Mouse (Mus musculus) left cerebral cortex, adult 2 months (tissue): ENCODE results near the gene Pml. TPM values are rescaled to one million over a fixed set of nuclear protein-coding genes. Genes with fewer than 3 reads are reported as not detected.

Experiments used
- DNase-seq, 2 experiments: peaks; one replicate each; pipeline ENCODE4 v3.0.0; 2021 to 2022; ENCODE audit warnings: low spot score in 2 of 2, mixed read lengths in 1 of 2; ENCODE audit errors: extremely low spot score in 1 of 2
- H3K27ac ChIP-seq: fragments of 200-600 bp; 2 replicates; pipeline ENCODE4 v1.8.1; 2022
- H3K4me3 ChIP-seq: fragments of 200-600 bp; 2 replicates; pipeline ENCODE4 v1.8.1; 2022
- CTCF ChIP-seq: fragments of 200-600 bp; IDR thresholded peaks from 2 replicates; pipeline ENCODE4 v1.8.1; 2022; ENCODE audit warnings: antibody characterized with exemption, mild to moderate bottlenecking, moderate library complexity
- intact Hi-C: fragments of 180-260 bp; cut with DNase I; formaldehyde crosslinking; loops from one replicate; pipeline ENCODE4 v1.15.1; 2025
- microRNA-seq, 2 experiments: library from miRNA; unstranded; fragments of <30 nt; microRNA quantifications; one replicate each; pipeline ENCODE4 v1.2.0; 2021
- total RNA-seq, 2 experiments: library from RNA; stranded (reverse); gene quantifications; 2 replicates each; pipeline ENCODE4 v1.2.3; 2021

Gene Pml
- total RNA-seq, 2 experiments from 2014 or later: 14.1 to 19.3 TPM

- Histone ChIP-seq H3K4me3 (no peak overlapping the region), H3K27ac (no peak overlapping the region)
- intact Hi-C loops: no loop called here
- no peak for DNase-seq
- TF ChIP-seq CTCF: no peak
Measured at GRCm38 (mm10) chr9:58172863-58173262, 76.7 kb downstream of the Pml start.

GRCm38 (mm10) chr9:58169426-58169825 lies 80.2 kb downstream of the Pml start:
- no peak for DNase-seq
- intact Hi-C loops: no loop called here
- no peak overlapping the region for H3K27ac ChIP-seq
- H3K4me3 ChIP-seq: no peak overlapping the region
- TF ChIP-seq CTCF: no peak

GRCm38 (mm10) chr9:58168880-58169279 lies 80.7 kb downstream of the Pml start:
- no peak for TF ChIP-seq CTCF
- no peak for DNase-seq
- intact Hi-C loops: no loop called here
- Histone ChIP-seq H3K4me3 (no peak overlapping the region), H3K27ac (no peak overlapping the region)

Small RNA genes within 50 kb of the gene (microRNA-seq; reads per million reads assigned to microRNA genes)
- gene Mir6385: 0 reads per million in 2 experiments

Other genes with a start within 250 kb of the Pml start
- gene Cyp11a1, start 243.4 kb downstream of the Pml start, total RNA-seq: 1 to 10 TPM; 3.8 to 4.7 TPM
- 1 to 10 TPM; 8.0 to 8.5 TPM for gene Stra6, start 186.0 kb downstream of the Pml start, total RNA-seq
- gene Ccdc33, start 131.0 kb downstream of the Pml start, total RNA-seq: 1 to 10 TPM in 1 of 2 experiments, under 1 TPM in 1; 0.86 to 1.3 TPM
- 10 to 100 TPM; 11.0 to 15.2 TPM for gene Islr, start 45.5 kb downstream of the Pml start, total RNA-seq
- 10 to 100 TPM; 72.1 to 74.0 TPM for gene Islr2, start 45.5 kb downstream of the Pml start, total RNA-seq
- gene Stoml1, start 3.4 kb upstream of the Pml start, total RNA-seq: 10 to 100 TPM; 66.5 to 72.6 TPM
- 1 to 10 TPM; 2.1 to 2.2 TPM for gene Loxl1, start 63.4 kb upstream of the Pml start, total RNA-seq
- not detected for gene Tbc1d21, start 120.7 kb upstream of the Pml start, total RNA-seq
- gene Insyn1, start 238.8 kb upstream of the Pml start, total RNA-seq: 100 to 1,000 TPM; 214 to 230 TPM